Mouse (Mus musculus) c-Kit-positive CD71-positive TER-119-positive erythroid progenitor cells, embryonic 14.5 days (primary cell): ENCODE data around the gene Pros1.

ENCODE experiments used
- DNase-seq: peaks from one replicate; pipeline ENCODE4 v3.0.0-alpha.2; 2013; ENCODE audit warnings: low spot score

Pros1 gene

DNA sequence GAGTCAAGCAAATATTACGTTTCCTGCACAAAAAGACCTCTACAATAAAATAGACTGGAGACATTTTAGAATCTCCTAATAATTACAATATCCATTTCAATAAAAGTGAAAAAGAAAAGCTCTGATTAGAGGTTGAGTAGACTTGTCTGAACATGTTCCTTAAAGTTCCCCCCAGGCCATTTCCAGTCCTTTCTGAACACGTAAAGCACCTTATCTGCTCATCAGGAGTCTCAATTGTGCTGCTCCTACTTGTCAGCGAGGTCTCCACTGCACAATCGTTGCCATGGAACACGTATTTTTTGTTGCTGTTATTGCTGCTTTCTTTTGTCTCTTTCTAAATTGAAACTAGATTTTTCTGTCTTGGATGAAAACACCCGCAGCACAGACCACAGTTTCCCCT is 7.3 kb downstream of the Pros1 start:
- DNase-seq, result no peak

DNA sequence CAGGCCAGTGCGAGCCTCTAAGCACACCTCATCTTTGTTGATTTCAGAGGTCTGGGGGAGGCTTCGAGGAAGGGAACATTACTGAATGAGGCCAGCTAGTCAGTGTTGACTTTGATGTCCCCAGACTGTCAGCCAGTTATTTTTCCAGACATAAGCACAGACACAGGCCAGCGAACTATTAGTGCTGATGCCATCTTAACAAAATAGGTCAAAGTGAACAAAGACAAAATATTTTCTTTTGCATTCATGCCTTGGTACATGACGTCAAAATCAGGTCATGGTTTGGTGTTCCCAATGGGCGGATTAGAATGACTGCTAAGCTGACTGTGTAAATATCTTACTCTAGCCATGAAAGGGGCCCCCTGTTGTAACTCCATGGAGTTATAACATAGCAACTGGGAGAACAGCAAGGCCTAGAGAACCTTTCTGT is 18.6 kb downstream of the Pros1 start:
- no peak for DNase-seq

DNA sequence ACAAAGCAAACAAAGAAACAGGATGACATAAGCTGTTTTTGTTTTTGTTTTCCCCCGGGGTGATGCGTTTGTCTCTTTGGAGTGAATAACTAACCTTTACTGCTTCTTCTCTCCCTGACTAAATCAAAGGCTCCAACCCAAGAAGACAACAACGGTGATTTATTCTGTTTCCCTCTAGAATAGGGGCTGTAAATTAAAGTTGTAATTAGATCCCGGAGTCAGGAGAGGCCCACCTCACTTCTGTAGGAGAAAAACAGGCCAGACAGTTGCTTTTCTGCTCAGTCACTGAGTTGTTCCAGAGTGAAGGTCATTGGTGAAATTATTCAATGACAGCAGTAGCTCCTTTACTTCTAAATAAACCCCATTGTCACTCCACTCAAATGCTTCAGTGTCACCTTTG is 19.1 kb downstream of the Pros1 start:
- DNase-seq, result no peak

DNA sequence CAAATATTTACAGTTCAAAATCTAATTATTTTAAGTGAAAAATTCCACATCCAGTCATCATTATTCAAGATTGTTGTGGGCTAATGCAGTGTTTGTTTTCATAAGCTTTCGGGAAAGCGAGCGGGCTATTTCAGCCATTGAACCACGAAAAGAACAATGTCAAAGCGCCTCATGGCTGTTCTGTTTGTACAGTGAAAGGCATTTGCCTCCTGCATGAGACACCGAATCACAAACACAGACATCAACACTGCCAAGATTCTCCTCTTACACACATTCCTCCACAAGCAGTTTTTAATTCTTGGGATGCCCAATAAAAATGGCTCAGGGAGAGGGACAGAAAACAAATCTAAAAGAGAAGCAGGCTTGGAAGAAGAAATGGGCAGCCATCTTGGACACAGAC is 20.0 kb downstream of the Pros1 start:
- no peak for DNase-seq

DNA sequence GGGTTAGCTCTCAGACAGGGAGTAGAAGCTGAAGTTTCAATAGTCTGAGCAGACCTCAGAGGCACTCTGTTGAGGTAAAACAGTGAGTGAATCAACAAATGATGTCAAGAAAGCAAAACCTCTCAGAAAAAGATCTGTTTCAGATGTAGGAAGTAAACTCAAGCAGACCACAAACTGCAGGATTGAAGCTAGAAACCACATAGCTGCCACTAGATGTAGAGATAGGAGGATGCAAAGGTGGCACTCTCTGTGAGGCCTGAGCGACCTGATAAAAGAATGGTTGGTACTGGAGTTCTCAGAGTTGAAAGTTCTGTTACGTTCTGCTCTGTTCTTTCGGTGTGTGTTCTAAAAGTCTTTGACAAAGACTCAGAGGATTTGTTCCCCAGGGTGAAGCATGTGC is 41.7 kb downstream of the Pros1 start:
- no peak for DNase-seq

DNA sequence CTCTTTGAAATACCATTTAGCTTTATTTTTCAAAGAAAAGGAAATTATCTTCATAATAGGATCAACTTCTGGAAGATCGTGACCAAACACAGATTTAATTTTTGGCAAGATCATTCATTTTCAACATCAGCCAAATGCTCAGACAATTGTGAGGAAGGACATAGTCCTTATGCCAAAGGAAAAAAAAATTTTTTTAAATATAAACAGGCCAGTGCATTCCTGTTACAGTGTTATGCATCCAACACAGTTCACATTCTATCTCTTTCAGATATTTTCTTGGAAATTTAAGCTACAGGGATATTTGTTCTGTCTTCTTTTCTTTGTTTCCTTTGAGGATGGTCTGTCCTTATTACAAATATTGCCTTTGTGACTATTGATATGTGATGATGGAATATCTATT is 57.3 kb downstream of the Pros1 start:
- DNase-seq, result no peak

DNA sequence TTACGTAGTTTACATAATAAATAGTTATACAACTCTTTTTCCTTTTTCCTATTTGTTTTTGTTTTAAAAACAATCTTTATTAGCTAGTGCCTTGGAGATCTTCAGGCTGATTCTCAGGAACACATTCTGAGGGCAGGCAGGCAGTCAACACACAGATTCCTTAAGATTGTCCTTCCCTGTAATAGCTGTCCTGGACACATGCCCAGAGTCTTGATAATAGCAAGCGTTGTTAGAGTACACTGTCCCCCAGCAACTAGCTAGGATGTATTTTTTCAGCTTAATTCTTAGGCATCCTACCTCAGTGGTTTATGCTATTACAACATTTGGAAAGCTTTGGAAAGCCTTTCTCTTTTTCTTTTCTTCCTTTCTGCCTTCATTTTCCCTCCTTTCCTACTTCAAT is 58.1 kb downstream of the Pros1 start:
- no peak for DNase-seq

DNA sequence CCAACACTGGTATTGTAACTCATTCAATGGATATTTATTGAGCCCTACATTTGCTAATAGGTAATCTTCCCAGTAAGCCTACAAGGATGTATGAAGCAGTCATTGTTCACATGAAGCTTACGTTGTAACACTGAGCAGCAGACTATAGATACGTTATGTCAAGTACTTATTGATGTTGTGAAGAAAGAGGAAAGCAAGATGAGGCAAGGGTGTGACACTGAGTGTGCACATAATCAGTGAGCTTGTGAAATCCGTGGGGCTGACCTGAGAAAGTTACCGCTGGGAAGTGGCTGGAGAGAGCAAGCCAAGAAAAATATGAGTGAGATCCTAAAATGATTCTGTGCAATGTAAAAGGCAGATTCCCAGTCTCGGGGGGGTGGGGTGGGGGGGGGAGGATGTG is 61.4 kb downstream of the Pros1 start:
- DNase-seq, result no peak

DNA sequence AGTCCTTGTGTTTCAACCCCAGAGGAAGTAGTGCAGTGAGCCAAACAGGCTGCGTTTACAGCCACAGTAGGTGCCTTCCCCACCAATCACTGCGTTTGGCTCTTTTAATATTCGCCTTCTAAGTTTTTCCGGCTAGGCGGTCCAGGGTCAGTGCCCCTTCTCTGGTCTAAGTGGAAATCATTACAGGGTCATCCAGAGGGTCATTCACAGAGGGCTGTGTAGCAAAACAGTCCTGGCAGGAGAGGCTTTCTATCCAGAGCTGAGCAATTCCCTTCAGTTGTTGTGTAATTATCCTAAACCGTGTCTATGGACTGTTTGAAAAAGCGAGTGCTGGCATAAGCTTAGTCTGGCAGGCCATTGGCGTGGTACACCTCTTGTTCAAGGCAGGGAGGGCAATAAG is 68.1 kb downstream of the Pros1 start:
- DNase-seq, result no peak

DNA sequence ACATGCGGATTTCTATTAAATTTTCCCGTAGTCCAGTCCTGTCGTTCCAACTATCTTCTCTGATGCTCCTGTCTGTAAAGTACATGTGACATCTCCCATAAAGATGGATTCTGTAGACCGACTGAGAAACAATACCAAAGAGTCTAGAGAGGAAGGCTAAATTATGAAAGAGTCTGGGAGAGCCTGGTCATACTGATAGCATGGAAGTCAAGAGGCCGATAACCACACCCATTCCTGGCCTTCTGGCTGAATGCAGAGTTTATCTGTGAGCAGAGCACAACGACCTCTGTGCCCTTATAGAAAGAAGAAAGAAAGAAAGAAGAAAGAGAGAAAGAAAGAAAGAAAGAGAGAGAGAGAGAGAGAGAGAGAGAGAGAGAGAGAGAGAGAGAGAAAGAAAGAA is 77.2 kb downstream of the Pros1 start:
- no peak for DNase-seq

DNA sequence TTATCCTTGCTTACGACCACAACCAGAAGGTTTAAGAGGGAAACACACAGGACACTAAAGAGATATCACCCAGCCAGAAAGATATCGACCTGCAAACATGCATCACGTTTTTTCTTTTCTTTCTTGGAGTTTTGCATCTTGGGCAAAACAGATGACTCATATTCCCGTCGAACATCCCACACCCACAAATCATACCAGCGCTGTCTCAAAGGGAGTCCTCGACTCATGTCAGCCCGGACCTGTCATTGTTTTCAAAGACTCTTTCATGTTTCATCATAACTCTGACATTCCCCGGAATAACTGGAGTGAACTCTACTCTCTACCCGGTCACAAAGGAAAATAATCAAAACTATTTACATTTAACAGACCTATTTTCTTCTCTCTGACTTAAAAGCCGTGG is 82.2 kb downstream of the Pros1 start:
- DNase-seq, result no peak

DNA sequence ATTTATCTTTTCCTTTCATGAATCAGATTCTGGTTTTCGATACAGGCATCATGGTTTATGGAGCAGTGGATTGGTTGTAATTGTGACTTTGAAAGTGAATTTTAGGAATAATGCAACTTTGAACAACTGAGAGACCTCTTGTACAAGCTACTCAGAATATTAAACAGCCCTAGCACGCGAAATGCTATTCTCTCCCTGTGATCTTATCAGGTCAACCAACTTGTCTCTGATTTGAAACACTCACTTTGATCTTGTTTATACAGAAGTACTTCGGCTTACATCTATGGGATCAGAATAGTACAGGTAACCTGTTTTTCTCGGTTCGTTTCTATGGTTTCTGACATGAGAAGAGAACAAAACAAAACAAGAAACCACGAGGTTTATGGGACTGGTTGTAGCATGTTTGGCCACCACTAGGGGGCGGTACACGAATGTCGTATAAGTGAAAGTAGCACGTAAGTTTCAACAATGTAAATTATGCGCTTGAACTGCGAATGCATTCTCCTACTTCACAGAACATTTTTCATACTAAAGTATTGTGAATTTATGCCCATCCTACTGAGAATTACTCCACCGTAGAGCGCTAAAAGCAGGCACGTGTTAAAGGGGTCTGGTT is 86.4 kb downstream of the Pros1 start:
- peak; percentile 59 for DNase-seq

DNA sequence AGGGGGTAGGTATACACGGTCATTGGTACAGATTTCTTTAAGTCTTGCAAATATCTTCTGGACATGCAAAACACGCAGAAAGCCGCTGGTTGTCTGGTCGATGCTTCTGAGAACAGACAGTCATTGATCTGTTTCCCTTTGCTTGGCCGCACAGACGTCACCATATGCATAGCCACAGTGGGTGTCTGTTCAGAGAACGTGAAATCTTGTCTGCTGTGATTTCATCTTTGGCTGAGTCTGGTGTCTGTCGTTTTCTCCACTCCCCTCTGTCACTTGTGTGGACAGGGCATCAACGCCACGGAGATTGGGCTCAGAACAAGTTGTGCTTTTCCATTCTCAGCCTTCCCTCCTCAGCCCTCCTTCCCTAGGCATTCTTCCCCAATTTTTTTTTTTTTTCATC is 87.7 kb downstream of the Pros1 start:
- DNase-seq, result no peak

DNA sequence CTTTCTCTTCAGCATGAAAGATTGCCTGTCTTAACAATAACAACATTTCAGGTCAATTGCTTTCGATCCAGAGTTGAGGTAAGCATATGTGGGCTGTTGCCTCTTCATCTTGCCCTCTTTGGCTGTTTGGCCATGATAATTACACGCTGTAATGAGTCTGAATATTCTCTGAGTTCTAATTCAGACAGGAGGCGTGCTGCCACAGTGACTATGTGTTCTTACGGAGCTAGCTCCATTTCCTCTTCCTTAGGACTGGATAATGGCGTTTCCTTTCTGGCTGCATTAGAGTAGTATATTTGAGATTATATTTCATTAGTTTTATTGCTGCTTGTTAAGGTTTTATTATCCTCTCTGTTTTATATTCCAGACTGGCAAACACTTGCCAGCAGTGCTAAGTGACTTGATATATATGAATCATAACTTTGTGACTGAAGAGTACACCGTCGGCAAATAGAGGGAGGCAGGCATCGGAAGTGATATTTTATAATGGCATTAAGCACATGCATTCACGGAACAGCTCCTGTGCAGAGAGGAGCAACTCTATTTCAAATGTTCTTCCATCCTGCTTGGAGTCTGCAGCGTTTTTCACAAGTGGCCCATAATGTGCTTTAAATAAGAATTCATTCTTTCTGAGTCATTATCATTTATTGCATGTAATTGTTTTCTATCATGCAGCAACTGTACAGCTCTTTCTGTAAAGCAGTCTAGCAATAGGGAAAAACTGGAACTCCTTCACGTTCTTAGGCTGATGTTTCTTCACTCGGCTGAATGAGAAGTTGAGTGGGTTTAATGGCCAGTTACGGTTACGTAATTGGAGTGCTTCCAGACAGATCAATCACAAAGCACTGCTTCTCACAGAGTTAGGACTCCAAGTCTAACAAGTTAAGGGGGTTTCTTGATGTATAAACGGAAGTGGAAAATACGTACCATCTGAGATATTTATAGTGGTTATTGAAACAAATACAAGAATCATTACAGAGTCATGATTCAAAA is 88.6 kb downstream of the Pros1 start:
- DNase-seq, result no peak

DNA sequence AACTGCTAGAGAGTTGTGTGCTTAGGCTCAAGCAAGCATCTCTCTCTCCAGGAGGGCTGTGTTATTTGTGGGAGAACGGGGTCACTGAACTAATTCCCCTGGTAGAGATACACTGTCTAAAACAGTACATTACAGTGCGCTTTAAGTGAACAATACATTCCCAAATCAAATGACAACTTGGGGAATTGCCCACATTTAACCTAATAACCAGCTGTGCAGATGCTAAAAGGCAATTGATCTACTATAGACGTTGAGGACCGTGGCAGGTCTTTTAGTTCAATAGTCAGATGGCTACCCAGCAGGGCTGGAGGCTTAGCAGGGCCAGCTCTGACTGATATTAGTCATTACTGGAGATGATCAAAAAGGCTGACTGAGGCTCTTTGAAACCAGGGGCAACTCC is 104.4 kb downstream of the Pros1 start:
- no peak for DNase-seq

DNA sequence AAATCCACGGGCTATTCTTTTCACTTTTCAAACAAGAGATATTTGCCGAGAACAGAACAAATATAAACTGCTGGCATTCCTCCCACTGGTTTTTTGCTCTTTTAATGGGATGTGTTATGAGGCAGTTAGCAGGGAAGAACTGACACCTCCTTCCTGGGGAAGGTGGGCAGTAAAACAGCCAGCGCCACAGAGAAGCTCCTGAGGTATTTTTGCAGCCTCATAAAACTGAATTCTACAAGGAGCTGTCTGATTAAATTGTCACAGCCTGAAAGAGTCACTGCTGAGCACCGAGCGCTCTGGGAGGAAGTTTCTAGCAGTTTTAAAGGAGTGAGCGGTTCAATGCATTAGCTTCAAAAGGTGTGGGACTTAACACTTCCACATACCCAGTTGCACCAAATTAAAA is 110.3 kb downstream of the Pros1 start:
- DNase-seq, result no peak

DNA sequence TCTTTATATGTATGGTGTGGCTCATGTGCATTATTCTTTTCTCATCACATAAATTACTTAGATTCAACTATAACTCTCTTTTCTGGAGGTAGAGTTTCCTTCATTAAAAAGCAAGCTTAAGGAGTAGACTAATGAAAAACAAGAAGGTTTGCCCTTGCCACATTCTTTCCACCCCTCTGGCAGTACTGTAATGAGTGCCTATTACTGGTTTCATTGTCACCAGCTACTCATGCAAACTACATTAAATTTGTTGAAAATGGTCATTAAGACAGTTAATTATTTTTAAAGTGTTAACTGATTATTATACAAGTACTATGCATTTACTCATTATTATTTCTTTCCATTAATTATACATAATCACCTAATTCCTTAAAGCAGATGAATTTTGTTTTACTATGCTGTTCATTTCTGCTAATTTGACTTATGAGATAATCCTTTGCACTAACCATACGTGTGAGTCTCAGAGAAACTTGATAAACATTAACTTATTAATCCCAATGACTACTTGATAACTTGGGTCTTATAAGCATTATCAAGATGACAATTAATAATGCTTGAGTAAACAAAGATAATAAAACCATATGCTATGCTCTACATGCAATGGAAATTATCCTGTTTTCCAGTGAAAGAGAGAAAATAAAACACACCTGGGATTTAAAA is 117.7 kb downstream of the Pros1 start:
- DNase-seq, result no peak

DNA sequence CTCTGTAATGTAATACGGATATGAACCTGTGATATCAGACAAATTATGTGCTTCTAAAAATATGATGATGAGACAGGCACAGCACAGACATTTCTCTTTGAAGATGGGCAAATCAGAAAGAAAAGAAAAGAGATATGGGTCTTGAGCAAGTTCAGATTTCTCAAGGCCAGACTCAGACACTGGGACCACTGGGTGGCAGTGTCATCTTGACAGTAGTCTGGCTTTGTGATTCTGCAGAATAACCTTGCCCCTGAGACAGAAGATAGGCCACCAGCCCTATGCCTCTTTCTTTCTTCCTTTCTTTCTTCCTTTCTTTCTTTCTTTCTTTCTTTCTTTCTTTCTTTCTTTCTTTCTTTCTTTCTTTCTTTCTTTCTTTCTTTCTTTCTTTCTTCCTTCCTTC is 120.8 kb downstream of the Pros1 start:
- no peak for DNase-seq
